Mouse (Mus musculus) MEL (cell line): ENCODE data around the gene Zfp729a. TPM values are rescaled to one million over a fixed set of nuclear protein-coding genes. Genes with fewer than 3 reads are reported as not detected.
"Not testable (repeated sequence)": the region's sequence is repeated elsewhere in the genome, so short reads cannot be mapped to it uniquely, and the experiment has no call there.

Experiments used
- DNase-seq: peaks from one replicate; pipeline ENCODE4 v3.0.0; 2011; ENCODE audit warnings: low read depth, low spot score
- H3K27ac ChIP-seq: 2 replicates; pipeline ENCODE4 v1.5.1; 2012; ENCODE audit warnings: low read depth, mild to moderate bottlenecking, control low read depth, low read length, moderate library complexity; ENCODE audit not compliant: control insufficient read depth
- H3K27me3 ChIP-seq, 2 experiments: fragments of 150-350 bp in 1 of 2; sonication (generic) in 1 of 2; 2 replicates each; pipeline ENCODE4 v1.6.1; 2012; ENCODE audit warnings: low read length in 2 of 2, mild to moderate bottlenecking in 2 of 2, improper control_type of control experiment in 1 of 2, moderate library complexity in 1 of 2; ENCODE audit not compliant: insufficient read depth in 2 of 2, control insufficient read depth in 1 of 2
- H3K36me3 ChIP-seq, 2 experiments: 2 replicates each; pipeline ENCODE4 v1.6.1; 2012 to 2014; ENCODE audit warnings: low read length in 2 of 2, improper control_type of control experiment in 1 of 2, inconsistent platforms in 1 of 2, mild to moderate bottlenecking in 1 of 2; ENCODE audit not compliant: insufficient read depth in 2 of 2, control insufficient read depth in 1 of 2
- H3K4me1 ChIP-seq, 2 experiments: fragments of 150-350 bp in 1 of 2; sonication (generic) in 1 of 2; 2 replicates each; pipeline ENCODE4 v1.6.1; 2012; ENCODE audit warnings: low read length in 2 of 2, improper control_type of control experiment in 1 of 2, mild to moderate bottlenecking in 1 of 2; ENCODE audit not compliant: insufficient read depth in 2 of 2, control insufficient read depth in 1 of 2
- H3K4me3 ChIP-seq, 2 experiments: fragments of 150-350 bp in 1 of 2; sonication (generic) in 1 of 2; 2 replicates each; pipeline ENCODE4 v1.5.1; 2012; ENCODE audit warnings: low read depth in 2 of 2, low read length in 2 of 2, mild to moderate bottlenecking in 2 of 2, moderate library complexity in 2 of 2, control low read depth in 1 of 2, improper control_type of control experiment in 1 of 2; ENCODE audit not compliant: control insufficient read depth in 1 of 2, insufficient read depth in 1 of 2
- H3K79me2 ChIP-seq: 2 replicates; pipeline ENCODE4 v1.6.1; 2012; ENCODE audit warnings: mild to moderate bottlenecking, low read length, moderate library complexity; ENCODE audit not compliant: control insufficient read depth, poor library complexity, insufficient read depth
- H3K9ac ChIP-seq: 2 replicates; pipeline ENCODE4 v1.6.1; 2012; ENCODE audit warnings: low read depth, mild to moderate bottlenecking, control low read depth, low read length, moderate library complexity; ENCODE audit not compliant: control insufficient read depth, poor library complexity, severe bottlenecking
- H3K9me3 ChIP-seq: fragments of 150-350 bp; sonication (generic); replicated peaks from 2 replicates; pipeline ENCODE4 v1.6.1; 2012; ENCODE audit warnings: mild to moderate bottlenecking, low read length, improper control_type of control experiment, moderate library complexity; ENCODE audit not compliant: insufficient read depth
- BHLHE40 ChIP-seq: IDR thresholded peaks from 2 replicates; pipeline ENCODE4 v1.6.1; 2012; ENCODE audit warnings: low read depth, mild to moderate bottlenecking, inconsistent platforms, low read length, improper control_type of control experiment, borderline replicate concordance
- E2F4 ChIP-seq: IDR thresholded peaks from 2 replicates; pipeline ENCODE4 v1.6.1; 2011; ENCODE audit warnings: low read depth, low read length, improper control_type of control experiment, borderline replicate concordance
- ELF1 ChIP-seq: IDR thresholded peaks from 2 replicates; pipeline ENCODE4 v1.6.1; 2014; ENCODE audit warnings: low read depth, mild to moderate bottlenecking, inconsistent platforms, low read length, improper control_type of control experiment, moderate library complexity
- EP300 ChIP-seq, 2 experiments: IDR thresholded peaks; 2 replicates each; pipeline ENCODE4 v1.6.1; 2011; ENCODE audit warnings: improper control_type of control experiment in 2 of 2, low read length in 2 of 2, low read depth in 1 of 2, mild to moderate bottlenecking in 1 of 2
- GATA1 ChIP-seq: IDR thresholded peaks from 2 replicates; pipeline ENCODE4 v1.6.1; 2011; ENCODE audit warnings: low read depth, low read length, improper control_type of control experiment
- HCFC1 ChIP-seq: IDR thresholded peaks from 2 replicates; pipeline ENCODE4 v1.6.1; 2012; ENCODE audit warnings: low read depth, mild to moderate bottlenecking, inconsistent platforms, low read length, improper control_type of control experiment, moderate library complexity
- KAT2A ChIP-seq: conservative IDR thresholded peaks from 2 replicates; pipeline ENCODE4 v1.6.1; 2012; ENCODE audit warnings: low read depth, low read length, improper control_type of control experiment, inconsistent platforms
- MAFK ChIP-seq: IDR thresholded peaks from 2 replicates; pipeline ENCODE4 v1.6.1; 2011; ENCODE audit warnings: low read depth, mild to moderate bottlenecking, low read length, improper control_type of control experiment, borderline replicate concordance
- MAX ChIP-seq: IDR thresholded peaks from 2 replicates; pipeline ENCODE4 v1.6.1; 2011; ENCODE audit warnings: low read length, improper control_type of control experiment
- MEF2A ChIP-seq: IDR thresholded peaks from 2 replicates; pipeline ENCODE4 v1.6.1; 2014; ENCODE audit warnings: low read depth, mild to moderate bottlenecking, inconsistent platforms, low read length, improper control_type of control experiment; ENCODE audit not compliant: poor library complexity, insufficient replicate concordance, severe bottlenecking; ENCODE audit errors: extremely low read depth
- MXI1 ChIP-seq: IDR thresholded peaks from 2 replicates; pipeline ENCODE4 v1.6.1; 2011; ENCODE audit warnings: mild to moderate bottlenecking, low read depth, low read length, improper control_type of control experiment
- MYC ChIP-seq: IDR thresholded peaks from 2 replicates; pipeline ENCODE4 v1.6.1; 2011; ENCODE audit warnings: low read depth, mild to moderate bottlenecking, low read length, improper control_type of control experiment, moderate library complexity
- NELFE ChIP-seq: IDR thresholded peaks from 2 replicates; pipeline ENCODE4 v1.6.1; 2011; ENCODE audit warnings: low read depth, low read length, improper control_type of control experiment
- POLR2A ChIP-seq, 2 experiments: IDR thresholded peaks; 2 replicates each; pipeline ENCODE4 v1.6.1; 2011 to 2012; ENCODE audit warnings: low read length in 2 of 2, mild to moderate bottlenecking in 2 of 2, control low read depth in 1 of 2, improper control_type of control experiment in 1 of 2, low read depth in 1 of 2, moderate library complexity in 1 of 2; ENCODE audit not compliant: control insufficient read depth in 1 of 2, insufficient read depth in 1 of 2, poor library complexity in 1 of 2
- POLR2AphosphoS5 ChIP-seq: IDR thresholded peaks from 2 replicates; pipeline ENCODE4 v1.6.1; 2012; ENCODE audit warnings: low read depth, borderline replicate concordance, mild to moderate bottlenecking, inconsistent platforms, low read length, moderate library complexity, mixed read lengths
- RAD21 ChIP-seq: IDR thresholded peaks from 2 replicates; pipeline ENCODE4 v1.6.1; 2011; ENCODE audit warnings: mild to moderate bottlenecking, low read depth, low read length, improper control_type of control experiment
- SIN3A ChIP-seq: IDR thresholded peaks from 2 replicates; pipeline ENCODE4 v1.6.1; 2012; ENCODE audit warnings: low read length, improper control_type of control experiment, inconsistent platforms
- SMC3 ChIP-seq: IDR thresholded peaks from 2 replicates; pipeline ENCODE4 v1.6.1; 2011; ENCODE audit warnings: low read depth, low read length, improper control_type of control experiment
- TAL1 ChIP-seq: IDR thresholded peaks from 2 replicates; pipeline ENCODE4 v1.6.1; 2012; ENCODE audit warnings: mild to moderate bottlenecking, inconsistent platforms, low read length, moderate library complexity, mixed read lengths
- TBP ChIP-seq: IDR thresholded peaks from 2 replicates; pipeline ENCODE4 v1.8.0; 2011; ENCODE audit warnings: low read depth, low read length, improper control_type of control experiment
- USF1 ChIP-seq: IDR thresholded peaks from 2 replicates; pipeline ENCODE4 v1.6.1; 2014; ENCODE audit warnings: low read depth, mild to moderate bottlenecking, inconsistent platforms, low read length, improper control_type of control experiment, moderate library complexity
- USF2 ChIP-seq, 2 experiments: IDR thresholded peaks; 2 replicates each; pipeline ENCODE4 v1.6.1; 2011 to 2012; ENCODE audit warnings: improper control_type of control experiment in 2 of 2, low read length in 2 of 2, borderline replicate concordance in 1 of 2, inconsistent platforms in 1 of 2, low read depth in 1 of 2, mild to moderate bottlenecking in 1 of 2; ENCODE audit not compliant: insufficient read depth in 1 of 2
- ZNF384 ChIP-seq: IDR thresholded peaks from 2 replicates; pipeline ENCODE4 v1.6.1; 2012; ENCODE audit warnings: low read depth, mild to moderate bottlenecking, inconsistent platforms, low read length, improper control_type of control experiment
- polyA plus RNA-seq, 2 experiments: library from polyadenylated mRNA; stranded (reverse) in 1 of 2; unstranded in 1 of 2; fragments of >175 nt in 1 of 2; fragments of >200 nt in 1 of 2; gene quantifications; 2 replicates each; pipeline versions ENCODE4 v1.2.1 to v1.2.4; 2012; ENCODE audit warnings: low replicate concordance in 2 of 2, low read depth in 1 of 2; ENCODE audit not compliant: insufficient read length in 2 of 2, insufficient read depth in 1 of 2, missing spikeins in 1 of 2
- total RNA-seq: library from RNA; depleted of rRNA; stranded (reverse); fragments of 300-350 nt; gene quantifications from 2 replicates; pipeline ENCODE4 v1.2.3, GENCODE M21; 2012

Gene Zfp729a
- total and polyA plus RNA-seq, 3 experiments: 2.6 to 2.7 TPM; not detected in 1

DNA sequence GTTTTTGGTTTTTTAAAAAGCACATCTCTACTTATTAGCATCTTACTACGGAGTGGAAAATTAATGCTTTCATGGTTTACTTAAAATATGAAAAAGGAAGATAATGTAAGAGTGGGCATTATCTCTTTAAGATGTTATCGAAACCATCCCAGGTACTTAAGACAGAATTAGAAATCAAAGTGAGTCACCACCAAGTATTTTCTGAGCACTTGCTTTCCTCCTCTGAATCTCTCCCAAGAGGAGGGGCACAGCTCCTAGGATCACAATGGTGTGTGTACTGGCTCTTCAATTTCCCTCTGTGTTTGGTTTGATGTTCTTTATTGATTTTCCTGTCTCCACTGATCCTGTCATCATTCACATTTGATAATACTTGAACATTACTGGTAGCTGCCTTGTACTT, 46.2 kb upstream of the Zfp729a start:
- H3K27me3 ChIP-seq, H3K36me3 ChIP-seq, H3K27ac ChIP-seq: not testable (repeated sequence)
- peak; percentile 19; the same call in 1 of the 2 replicates for TF ChIP-seq GATA1
- TF ChIP-seq, all 39 proteins: peak for 1; not testable (repeated sequence) for 38
- Histone ChIP-seq H3K9ac (peak overlapping the region; percentile 77), H3K4me3 (peak overlapping the region; percentile 44 to 85)
- H3K9me3 ChIP-seq, H3K79me2 ChIP-seq, H3K4me1 ChIP-seq, DNase-seq: not testable (repeated sequence)

DNA sequence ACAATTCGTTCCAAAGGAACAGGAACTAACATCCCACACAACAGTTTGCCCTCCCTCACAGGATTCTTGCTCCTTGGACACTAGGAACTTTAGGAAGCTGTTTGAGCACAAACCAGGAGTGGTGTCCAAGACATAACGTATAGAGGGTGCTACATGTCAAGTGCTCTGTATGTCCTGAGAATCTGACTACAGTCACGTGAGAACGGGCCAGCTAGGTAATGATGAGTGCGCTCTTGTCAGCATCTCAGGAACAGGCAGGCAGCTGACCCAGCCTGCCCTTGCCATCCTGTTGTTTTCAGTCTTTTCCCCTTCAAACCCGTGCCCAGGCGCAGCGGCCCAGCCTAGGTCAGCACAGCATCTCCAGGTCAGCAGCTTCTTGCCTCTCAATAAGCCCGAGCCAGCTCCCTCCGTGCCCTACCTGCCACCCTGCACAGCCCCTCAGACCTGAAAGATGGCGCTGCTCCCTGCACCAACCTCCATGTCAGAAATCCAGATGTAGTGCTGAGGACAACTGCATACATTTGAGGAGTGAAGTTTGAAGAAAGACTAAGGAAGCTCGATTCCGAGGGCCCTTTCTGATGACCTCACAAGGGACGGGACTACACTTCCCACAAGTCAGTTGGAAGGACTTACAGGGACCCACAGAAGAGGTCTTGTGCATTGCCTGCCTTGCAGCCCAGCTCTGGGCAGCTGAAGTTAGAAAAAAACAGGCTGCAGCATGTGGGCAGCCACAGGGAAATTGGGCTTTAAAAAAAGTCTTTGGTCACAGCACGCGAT, 45.6 kb upstream of the Zfp729a start:
- H3K9ac ChIP-seq: peak overlapping the region; percentile 77
- DNase-seq: peak; percentile 89
- not testable (repeated sequence) for H3K27me3 ChIP-seq, H3K4me1 ChIP-seq, H3K27ac ChIP-seq, H3K79me2 ChIP-seq, H3K36me3 ChIP-seq, H3K9me3 ChIP-seq
- H3K4me3 ChIP-seq: peak overlapping the region; percentile 44 to 85
- TF ChIP-seq MXI1: peak; percentile 70
- TF ChIP-seq USF1: peak; percentile 35; the same call in 1 of the 2 replicates
- TF ChIP-seq ELF1: peak; percentile 80
- peak in 1 of 2 experiments; percentile 61; a peak in 2 of 4 replicates for TF ChIP-seq POLR2A (IDR thresholded peaks at IDR 0.05; ENCODE audit: control insufficient read depth in 1 of 2, insufficient read depth in 1 of 2, low read depth in 1 of 2, low read length in 2 of 2, poor library complexity in 1 of 2)
- peak; percentile 92 for TF ChIP-seq HCFC1
- peak; percentile 84 for TF ChIP-seq KAT2A
- TF ChIP-seq SMC3: peak; percentile 26
- TF ChIP-seq ZNF384: peak; percentile 78
- TF ChIP-seq MYC: peak; percentile 49; the same call in 1 of the 2 replicates
- peak; percentile 92 for TF ChIP-seq SIN3A
- 0 out of 2 replicates have a peak, but pooled peaks have one; percentile 26 for TF ChIP-seq NELFE
- TF ChIP-seq MAX: peak; percentile 90
- TF ChIP-seq TBP: peak; percentile 69

DNA sequence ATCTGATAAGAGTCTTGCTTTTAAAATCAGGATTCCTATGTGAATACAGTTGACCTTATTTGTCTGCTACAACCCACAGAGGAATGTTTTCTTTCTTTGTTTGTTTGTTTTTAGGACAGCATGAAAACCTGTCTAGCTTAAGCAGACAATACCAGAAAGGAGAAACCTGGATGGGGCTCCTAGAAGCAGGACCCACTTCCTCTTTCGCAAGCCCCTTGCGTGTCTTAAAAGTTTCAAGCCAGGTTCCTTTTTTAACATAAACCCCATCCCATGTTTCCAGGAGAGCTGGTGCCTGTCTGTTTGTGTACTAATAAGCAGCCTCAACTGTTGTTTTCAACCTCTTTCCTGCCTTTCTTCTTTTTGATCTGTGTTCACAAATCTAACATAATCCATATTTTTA, 37.3 kb upstream of the Zfp729a start:
- H3K36me3 ChIP-seq: no peaks in the 10 kb centered on the region
- no peaks in the 10 kb centered on the region for H3K79me2 ChIP-seq
- H3K27ac ChIP-seq: no peak overlapping the region
- DNase-seq: peak; percentile 11
- no peak overlapping the region for H3K9ac ChIP-seq
- TF ChIP-seq USF2 (IDR thresholded peaks at IDR 0.05; ENCODE audit: borderline replicate concordance in 1 of 2, insufficient read depth in 1 of 2, low read depth in 1 of 2, low read length in 2 of 2) (no peak), USF1 (no peak), RAD21 (no peak), MEF2A (no peak), POLR2AphosphoS5 (no peak), MAFK (no peak), EP300 (IDR thresholded peaks at IDR 0.05; ENCODE audit: low read depth in 1 of 2, low read length in 2 of 2) (no peak), TAL1 (no peak), TBP (no peak), POLR2A (IDR thresholded peaks at IDR 0.05; ENCODE audit: control insufficient read depth in 1 of 2, insufficient read depth in 1 of 2, low read depth in 1 of 2, low read length in 2 of 2, poor library complexity in 1 of 2) (no peak), BHLHE40 (no peak), MXI1 (no peak), E2F4 (no peak), GATA1 (no peak), MYC (no peak)
- no peaks in the 10 kb centered on the region for H3K4me1 ChIP-seq
- H3K27me3 ChIP-seq: no peaks in the 10 kb centered on the region
- no peak overlapping the region for H3K4me3 ChIP-seq
- no peaks in the 10 kb centered on the region for H3K9me3 ChIP-seq
